Mouse (Mus musculus) ES-CJ7 (cell line): ENCODE measurements around the gene Colgalt2.
"Not testable (repeated sequence)": the region's sequence is repeated elsewhere in the genome, so short reads cannot be mapped to it uniquely, and the experiment has no call there.

Experiments
- DNase-seq: peaks from one replicate; pipeline ENCODE4 v3.0.0; 2011; ENCODE audit warnings: low read depth, low spot score

The Colgalt2 gene

DNA sequence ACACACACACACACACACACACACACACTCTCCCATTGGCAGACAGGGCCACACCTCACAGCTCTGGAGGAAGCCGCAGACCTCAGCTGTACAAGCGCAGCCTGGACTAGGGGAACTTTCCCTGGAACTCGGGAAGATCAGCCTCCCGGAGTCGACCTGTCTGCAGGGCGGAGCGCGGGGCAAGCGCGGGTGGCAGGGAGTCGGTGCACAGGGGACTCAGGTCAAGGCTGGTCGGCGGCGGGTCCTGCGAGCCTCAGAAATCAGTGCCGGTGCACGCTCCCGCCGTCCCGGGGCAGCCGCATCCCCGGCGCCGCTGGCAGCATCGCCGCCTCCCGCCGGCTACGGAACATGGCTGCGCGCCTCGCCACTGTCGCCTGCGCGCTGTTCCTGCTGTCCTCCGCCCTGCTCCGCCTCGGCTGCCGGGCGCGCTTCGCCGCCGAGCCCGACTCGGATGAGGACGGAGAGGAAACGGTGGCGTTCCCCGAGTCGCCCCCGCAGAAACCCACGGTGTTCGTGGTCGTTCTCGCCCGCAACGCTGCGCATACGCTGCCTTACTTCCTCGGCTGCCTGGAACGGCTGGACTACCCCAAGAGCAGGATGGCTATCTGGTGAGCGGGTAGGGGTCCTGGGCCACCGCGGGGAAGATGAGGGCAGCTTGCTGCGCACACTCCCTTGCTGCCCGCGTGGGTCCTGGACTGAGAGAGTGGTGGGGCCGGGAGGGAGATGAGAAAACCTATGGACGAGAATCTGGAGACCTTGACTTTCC lies at the start of gene Colgalt2:
Gene Colgalt2 (plus strand): TSS at position 41 of the 766 bp plus-strand sequence.
- DNase-seq = peak; percentile 61

DNA sequence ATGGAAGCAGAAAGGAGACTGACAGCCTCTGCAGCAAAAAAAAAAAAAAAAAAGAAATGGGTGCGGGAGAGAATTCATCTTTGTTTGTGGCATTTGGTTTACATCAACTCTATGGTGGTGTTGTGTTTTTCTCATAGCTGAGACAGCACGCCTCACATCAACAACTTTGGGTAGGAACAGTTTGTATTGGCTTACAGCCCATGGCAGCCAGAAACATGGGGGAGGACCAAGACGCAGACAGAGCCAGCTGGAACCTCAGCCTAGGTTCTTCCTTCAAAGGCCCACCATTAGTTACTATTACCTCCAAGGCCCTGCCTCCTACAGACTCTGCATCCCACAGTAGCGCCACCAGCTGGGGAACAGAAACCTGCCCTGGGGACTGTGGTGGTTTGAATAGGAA lies 42.9 kb upstream of the Colgalt2 start:
- no peak for DNase-seq

DNA sequence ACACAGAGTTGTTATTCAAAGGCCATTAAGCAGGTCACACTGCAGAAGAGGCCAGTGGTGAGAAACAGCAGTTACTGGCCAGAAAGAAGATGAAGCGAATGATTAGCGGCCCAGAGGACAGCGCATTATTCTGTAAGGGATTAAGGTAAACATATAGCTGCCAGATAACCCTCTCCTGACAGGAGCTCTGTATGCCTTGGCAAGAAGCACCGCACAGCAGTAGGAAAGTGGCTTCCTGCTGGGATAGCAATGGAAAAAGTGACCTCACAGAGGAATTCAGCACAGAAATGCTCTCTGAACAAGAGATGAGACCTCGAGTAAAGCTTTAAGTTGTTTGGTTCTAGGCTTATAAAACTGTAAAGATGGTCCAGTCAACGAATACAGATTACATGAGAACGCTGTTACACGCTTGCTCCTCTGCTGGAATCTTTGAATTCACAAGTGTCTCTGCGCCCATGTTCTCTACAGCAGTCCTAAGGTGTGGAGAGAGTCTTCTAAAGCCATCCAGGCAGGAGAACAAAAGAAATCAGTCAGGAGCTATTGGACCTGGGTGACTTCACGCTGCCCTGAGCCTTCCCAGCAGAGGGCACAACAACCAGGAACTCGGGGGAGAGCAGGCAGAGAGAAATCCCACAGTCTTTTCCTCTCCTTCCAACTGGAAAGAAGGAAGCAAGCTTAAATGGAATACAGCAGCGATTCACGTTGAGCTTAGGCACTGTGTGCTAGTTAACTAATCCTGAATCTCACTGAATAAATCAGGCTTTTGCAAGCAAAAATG lies 31.1 kb upstream of the Colgalt2 start:
- no peak for DNase-seq

DNA sequence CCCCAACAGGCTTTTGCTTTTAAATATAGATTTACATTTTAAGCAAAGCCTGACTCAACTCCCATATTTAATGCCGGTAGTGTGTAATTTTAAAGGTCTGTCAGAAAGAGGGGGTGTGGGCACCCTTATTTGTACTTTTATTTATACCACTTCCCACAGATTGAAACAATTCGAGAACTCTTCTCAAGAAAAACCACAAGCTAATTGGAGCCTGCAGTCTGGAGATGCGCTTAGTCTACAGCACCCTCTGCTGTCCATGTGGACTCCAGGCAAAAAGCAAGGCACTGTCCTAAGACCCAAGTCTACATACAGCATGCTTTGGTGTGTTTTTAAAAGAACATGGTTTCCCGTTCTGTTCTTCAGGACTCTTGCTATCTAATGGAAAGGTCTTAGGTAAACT lies 30.5 kb upstream of the Colgalt2 start:
- DNase-seq = peak; percentile 62

DNA sequence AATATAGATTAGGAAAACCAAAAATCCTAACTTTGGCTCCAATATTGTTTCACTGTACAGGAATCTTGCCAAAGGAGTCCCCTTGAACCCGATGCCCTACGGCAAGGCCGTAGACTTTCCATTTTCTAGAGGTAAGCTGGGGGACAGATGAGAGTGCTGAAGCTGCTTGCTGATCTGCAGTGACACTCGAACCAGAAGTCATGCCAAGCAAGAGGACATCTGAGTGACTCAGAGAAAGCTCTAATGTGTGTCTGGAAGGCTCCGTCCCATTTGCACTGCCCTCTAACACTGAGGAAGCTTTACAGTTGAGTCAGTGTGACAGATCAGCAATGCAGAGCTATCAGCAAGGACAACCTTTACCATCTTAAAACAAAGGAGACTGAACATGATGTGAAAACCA lies 21.3 kb upstream of the Colgalt2 start:
- DNase-seq = no peak

DNA sequence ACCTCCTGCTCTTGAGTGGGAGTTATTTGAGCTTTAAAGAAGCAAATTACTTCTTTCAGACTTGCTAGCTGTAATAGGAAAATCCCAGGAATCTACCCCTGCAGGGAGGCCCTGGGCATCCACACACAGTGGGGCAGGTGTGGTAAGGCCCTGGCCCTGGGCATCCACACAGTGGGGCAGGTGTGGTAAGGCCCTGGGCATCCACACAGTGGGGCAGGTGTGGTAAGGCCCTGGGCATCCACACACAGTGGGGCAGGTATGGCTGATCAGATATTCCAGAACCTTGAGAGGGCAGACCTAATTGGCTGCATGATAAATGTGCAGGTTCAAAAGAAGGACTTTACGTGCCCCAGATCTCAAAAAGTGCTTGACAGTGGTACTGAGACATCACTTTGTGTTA lies 15.0 kb upstream of the Colgalt2 start:
- no peak for DNase-seq

DNA sequence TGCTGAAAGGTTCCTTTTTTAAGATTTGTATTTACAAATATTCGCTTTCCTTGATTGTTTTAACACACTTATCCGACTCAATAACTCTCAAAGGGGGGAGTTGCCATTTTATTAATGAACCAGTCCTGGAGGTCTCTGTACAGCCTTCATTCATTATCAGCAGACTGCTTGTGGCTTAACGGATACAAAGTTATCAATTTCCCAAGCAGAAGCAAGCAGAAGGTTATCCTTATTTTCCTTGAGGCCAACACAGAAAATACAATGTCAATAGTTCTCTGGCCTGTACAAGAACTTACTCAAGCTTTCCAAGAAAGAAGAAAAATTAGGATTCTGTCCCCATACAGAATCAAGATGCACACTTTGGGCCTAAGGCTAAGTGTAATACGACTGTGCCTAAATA lies 13.9 kb upstream of the Colgalt2 start:
- DNase-seq = not testable (repeated sequence)

DNA sequence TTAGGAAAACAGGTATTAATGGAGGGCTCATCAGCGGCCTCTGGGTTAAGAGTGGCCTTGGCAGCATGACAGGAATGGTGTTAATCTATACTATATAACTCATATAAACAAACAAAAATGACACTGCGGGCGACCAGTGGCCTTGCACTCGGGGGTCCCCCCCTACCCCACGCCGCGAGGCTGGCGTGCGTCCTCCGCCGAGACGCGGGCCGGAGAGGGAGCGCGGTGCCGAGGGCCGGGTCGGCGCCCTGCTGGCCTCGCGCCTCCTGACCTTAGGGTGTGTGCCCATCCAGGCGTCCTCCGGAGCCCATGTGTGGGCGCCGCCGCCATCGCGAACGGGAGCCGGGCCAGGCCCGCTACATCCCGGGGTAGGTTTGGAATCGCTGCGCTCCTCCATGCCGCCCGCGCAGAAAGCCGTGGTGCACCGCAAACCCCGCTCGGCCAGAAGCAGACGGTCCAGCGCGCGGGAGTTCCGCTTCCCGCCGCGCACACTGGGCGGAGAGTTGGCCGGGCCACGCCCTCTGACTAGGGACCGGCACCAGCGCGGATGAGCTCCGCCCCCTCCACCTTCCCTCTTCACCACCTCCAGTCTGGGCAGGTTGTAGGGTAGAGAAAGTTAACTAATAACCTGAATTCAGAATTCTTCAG lies 13.3 kb upstream of the Colgalt2 start, which contains the start of gene Tsen15:
Gene Tsen15 (minus strand): TSS at position 501 of the 648 bp plus-strand sequence.
- peak; percentile 89 for DNase-seq

DNA sequence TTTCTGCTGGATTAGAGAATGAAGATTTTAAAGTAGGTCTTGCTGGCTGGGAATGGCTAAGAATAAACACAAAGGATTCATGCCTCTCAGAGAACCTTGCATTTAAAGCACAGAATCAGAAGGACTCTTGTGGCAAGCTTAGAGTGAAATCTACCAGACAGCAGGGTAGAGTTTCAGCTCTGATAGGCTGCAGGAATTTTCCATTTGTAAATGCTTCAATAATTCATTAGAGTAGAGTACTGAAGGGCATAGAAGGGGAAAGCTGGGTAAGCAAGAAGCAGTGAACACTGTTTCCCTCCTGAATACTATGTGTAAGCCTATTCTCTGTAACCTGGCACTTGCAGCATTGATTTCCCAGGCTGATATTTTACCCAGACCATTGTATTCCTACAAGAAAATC lies 10.4 kb upstream of the Colgalt2 start:
- DNase-seq = no peak

DNA sequence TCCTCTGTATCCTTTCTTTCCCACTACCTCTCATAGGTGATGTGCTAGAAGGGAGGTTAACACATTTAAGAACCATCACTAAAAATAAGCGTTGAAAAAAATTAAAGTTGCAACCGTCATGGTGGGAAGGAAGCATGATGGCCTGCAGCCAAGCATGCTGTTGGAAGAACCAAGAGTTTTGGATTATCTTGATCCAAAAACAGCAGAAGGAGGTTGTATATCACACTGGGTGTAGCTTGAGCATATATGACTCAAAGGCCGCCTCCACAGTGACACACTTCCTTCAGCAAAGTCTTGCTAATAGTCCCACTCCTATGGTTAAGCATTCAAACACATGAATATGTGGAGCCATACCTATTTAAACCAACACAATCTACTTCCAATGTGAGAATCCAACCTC lies 5.5 kb upstream of the Colgalt2 start:
- no peak for DNase-seq

DNA sequence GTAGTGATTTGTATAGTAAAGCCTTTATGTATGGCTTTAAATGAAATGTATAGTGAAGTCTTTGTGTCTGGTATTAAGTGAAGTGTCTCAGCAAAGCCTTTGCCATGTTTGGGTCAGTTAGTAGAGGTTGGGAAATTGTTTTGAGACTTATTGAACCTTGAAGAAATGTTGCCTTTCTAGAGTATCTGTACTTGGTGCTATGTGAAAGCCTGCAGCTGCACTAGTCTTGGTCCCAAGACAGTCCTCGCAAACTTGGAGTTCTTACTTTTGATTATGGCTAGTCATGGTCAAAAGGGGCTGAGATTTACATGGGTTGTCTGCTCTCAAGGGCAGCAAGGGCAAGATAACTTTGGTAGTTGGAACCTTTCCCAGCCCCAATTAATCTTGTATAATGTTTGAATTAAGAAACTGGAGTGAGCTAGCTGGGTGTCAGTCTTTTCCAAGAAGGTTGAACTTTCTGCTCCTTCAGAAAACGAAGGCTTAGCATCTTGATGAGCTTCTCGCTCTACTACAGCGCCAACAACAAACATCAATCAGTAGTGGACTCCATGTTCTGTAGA lies 4.6 kb upstream of the Colgalt2 start:
- DNase-seq = no peak

DNA sequence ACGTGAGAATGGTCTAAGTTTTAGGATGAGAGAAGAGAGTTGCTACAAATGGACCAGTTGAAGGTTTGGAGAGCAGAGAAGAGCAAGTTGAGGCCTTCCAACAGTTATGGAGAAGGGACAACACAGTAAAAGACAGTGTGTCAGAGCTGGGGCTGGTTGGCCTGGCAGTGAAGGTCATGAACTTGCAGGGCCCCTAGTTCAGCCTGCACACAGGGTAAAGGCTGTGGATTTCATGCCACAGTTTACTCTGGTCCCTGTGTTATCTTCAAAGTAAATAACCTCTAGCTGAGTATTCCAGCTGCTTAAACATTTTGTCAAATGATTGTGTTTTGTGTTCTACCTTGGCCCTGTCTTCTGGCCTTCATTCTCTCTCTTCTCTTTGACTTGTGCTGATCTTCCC lies 922 bp upstream of the Colgalt2 start:
- no peak for DNase-seq

DNA sequence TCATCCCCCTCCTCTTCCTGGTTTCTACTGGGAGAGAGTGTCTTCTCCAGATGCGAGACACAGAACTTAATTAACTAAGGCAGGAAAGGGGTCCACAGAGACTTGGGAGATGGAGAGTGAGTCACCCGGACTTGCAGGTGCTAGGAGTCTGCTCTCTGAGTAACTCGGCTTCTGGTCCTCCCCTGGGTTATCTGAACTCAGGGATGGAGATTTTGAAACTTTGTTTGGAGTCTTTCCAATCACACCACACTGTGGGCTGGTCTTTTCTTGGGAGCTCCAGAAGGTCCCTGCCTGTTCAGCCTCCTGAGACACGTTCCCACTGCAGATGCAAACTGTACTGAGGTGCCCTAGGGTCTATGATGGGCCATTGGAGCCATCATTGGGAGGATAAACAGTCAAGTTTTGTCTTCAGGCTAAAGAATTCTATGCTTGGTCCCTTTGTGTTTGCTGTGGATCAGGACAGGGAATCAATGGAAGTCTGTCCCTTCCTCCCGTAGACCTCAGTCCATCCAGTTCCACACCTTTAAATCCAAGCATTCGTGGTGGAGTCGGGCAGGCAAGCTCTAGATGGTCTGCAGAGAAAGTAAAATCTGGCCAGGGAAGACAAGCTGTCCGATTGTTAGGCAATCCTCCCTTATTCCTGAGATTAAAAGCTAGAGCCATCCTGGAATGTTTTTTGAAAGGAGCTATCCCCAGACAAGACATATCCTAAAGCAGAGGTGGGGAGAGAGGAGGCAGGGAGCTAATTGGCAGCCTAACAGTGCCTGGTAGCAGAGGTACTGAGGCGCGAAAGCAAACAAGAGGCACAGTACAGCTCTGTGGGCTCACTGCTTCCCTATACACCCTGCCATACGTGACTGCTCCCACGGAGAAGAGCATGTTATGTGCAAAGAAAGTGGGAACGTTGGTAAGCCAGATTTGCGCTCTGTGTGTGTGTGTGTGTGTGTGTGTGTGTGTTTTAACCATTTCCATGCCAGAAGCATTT lies 1.2 kb downstream of the Colgalt2 start:
- DNase-seq = no peak

DNA sequence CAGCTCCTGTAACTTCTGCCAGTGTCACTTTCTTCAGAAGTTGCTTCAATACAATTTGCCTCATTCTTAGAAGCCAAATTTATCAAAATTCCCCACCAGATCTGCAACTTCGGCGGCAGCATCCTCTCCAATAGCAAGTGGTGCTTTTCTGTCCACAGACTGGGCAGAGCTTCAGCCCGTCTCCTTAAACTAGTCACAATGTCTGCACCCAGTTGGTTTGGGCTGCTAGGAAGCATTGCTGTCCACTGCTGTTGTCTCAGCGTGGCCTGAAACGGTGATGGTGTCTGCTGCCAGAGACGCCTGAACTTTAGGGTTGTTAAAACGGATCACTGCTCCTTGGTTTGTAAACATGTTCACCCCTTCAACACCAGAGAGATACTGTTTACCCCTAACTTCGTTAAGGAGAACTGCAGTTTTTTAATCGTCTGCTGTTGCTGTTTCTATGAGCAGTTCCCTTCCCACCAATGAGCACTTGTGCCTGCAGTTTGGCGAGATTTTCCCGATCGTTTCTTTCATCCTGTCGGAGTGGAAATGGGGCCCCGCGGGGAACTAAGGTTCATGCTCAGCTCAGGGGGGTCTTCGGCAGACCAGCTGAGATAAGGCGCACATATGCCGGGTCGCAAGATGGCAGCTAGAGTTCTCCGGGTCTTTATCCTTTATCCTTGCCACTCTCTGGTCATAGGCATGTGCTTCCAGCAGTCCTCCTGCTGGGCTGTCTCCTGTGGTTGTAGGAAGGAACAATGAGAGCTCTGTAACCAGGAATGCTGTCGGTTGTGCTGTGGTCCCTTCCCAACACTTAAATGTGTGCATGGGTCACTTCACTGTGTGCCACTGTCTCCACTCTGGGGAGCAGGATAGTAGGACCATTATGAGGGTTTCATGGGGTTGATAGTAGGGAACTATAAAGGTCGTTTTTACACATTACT lies 7.7 kb downstream of the Colgalt2 start:
- DNase-seq = no peak

DNA sequence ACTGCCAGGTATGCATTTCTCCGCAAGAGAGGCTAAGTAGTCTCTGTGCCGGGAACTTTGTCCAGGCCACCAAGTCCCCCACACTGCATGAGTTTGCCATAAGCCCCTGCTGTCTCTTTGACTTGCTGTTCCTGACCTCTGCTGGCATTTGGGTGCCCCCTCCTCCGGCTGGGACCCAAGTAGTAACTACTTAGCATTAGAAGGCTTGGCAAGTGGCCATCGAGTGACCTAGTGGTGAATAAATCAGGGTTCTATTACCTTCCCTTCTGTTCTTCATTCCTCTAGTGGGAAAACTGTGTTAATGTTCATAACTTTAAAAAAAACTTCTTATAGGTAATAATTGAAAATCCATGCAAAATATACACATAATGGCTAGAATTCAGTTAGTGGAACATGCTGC lies 9.7 kb downstream of the Colgalt2 start:
- no peak for DNase-seq

DNA sequence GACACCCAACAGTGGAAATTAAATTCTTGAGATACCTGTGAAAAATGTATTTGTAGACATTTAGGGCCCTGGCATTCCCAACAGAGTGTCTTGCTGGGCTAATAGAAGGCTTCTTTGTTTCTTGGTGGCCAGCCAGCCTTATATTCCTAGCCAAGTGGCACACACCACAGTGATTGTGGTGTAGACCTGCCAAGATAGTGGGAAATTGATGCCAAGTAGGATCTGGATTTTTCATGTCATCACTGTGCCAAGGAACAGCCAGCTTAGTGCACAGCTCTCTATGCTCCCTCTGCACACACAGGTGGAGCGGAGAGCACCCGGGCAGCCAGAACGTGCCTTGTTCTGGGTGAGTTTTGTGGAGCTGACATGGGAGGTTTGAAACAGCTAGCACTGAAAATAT lies 11.0 kb downstream of the Colgalt2 start:
- DNase-seq = no peak

DNA sequence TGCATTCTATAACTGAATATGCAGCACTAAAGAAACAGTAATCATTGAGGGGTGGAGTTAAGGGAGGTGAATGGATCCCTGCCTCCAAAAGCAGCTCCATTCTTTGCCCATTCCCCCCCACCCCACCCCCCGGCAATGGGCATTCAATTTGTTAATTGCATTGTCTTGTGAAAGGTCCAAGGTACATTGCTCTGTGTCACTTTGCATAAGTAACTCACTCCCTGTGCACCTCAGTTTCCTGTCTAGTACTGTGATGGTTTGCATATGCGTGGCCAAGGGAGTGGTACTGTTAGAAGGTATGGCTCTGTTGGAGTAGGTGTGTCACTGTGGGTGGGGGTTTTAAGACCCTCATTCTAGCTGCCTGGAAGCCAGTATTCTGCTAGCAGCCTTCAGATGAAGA lies 13.5 kb downstream of the Colgalt2 start:
- DNase-seq = peak; percentile 77

DNA sequence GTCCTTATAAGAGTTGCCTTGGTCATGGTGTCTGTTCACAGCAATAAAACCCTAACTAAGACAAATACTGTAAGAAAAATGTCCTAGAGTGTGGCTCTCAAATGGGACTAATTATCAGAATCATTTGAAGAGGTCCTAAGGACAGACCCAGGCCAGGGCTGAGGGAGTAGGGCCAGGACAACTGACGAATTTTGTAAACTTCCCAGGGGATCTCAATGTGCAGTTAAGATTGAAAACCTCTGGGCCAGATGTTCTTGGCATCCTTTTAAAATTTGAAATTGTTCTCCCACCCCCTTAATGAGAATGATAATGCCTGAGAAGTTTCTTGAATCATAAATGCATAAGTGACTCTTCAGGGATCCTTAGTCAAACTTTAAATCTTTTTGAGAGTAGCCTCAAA lies 14.3 kb downstream of the Colgalt2 start:
- DNase-seq = no peak

DNA sequence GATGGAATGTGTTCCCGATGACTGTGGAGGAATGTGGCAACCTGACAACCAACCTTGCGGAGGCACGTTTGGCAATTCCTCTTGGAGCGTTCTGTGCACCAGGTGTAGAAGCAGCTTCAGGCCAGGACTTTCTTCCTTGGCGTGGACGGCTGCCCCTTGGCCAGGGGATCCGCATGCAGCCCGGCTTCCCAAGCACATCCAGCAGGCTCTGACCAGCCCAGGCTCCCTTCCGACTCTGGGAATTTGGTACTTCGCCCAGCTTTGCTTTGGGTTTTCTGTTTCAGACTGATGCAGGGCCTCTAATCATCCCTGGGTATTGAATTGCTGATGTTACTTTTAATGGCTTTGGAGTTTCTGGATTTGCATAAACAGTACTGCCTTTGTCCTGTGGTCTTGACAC lies 14.8 kb downstream of the Colgalt2 start:
- peak; percentile 75 for DNase-seq
